In genomic region chr9:43472231-43472630, GRCm38 (mm10) we compare ENCODE assay signal across 20 mouse cellular contexts.
"Had no signal": no experiment of that assay in that cellular context is flagged by ENCODE, and none has a peak within 500 bp of the region (broad histone marks: within the 10 kb centered on the region; RNA-seq: fewer than 3 reads in every experiment).

No protein-coding gene starts in this region.

- H3K4me1 ChIP-seq: liver, embryonic 13.5 days had no signal

- H3K27ac ChIP-seq: left cerebral cortex, adult 2 months; liver, embryonic 13.5 days; midbrain, embryonic 12.5 days; neural tube, embryonic 15.5 days; stomach, postnatal 0 days had no signal

- H3K27me3 ChIP-seq: liver, embryonic 13.5 days; midbrain, embryonic 12.5 days; neural tube, embryonic 15.5 days had no signal

- DNase-seq: kidney, postnatal 14 days; kidney, postnatal 4 days; layer of hippocampus, adult 9-11 months; layer of hippocampus, postnatal 36 days; liver, embryonic 13.5 days; lung, adult 2 months; lung, postnatal 14 days; lung, postnatal 4 days; right cerebral cortex, adult 18-20 months; right cerebral cortex, postnatal 14 days; right cerebral cortex, postnatal 4 days; thymus, adult 2 months; thymus, postnatal 14 days; thymus, postnatal 4 days had no signal

- H3K4me3 ChIP-seq: left cerebral cortex, adult 2 months; liver, embryonic 13.5 days; midbrain, embryonic 12.5 days; myocyte; neural tube, embryonic 15.5 days had no signal

- H3K9me3 ChIP-seq: liver, embryonic 13.5 days; midbrain, embryonic 12.5 days; neural tube, embryonic 15.5 days had no signal

- ATAC-seq: midbrain, embryonic 16.5 days had no signal

- H3K9ac ChIP-seq: liver, embryonic 13.5 days; midbrain, embryonic 12.5 days; neural tube, embryonic 15.5 days had no signal

- H3K36me3 ChIP-seq: liver, embryonic 13.5 days; midbrain, embryonic 12.5 days; neural tube, embryonic 15.5 days had no signal

- H3K4me2 ChIP-seq: liver, embryonic 13.5 days; midbrain, embryonic 12.5 days; neural tube, embryonic 15.5 days had no signal
